Mouse (Mus musculus) embryonic fibroblast, embryonic 13.5 days (primary cell): ENCODE measurements around the gene Tnxb. TPM values are rescaled to one million over a fixed set of nuclear protein-coding genes. Genes with fewer than 3 reads are reported as not detected.
A peak's percentile ranks its signal among the peaks of the same experiment; 100 is the strongest.

ENCODE experiments used
- H3K27ac ChIP-seq: 2 replicates; pipeline ENCODE4 v1.5.1; 2012; ENCODE audit warnings: low read length, control low read depth, inconsistent platforms; ENCODE audit not compliant: insufficient read depth
- H3K4me1 ChIP-seq: 2 replicates; pipeline ENCODE4 v1.6.1; 2011; ENCODE audit warnings: low read length; ENCODE audit not compliant: control insufficient read depth, insufficient read depth
- H3K4me3 ChIP-seq: 2 replicates; pipeline ENCODE4 v1.5.1; 2011; ENCODE audit warnings: mild to moderate bottlenecking, control low read depth, low read length; ENCODE audit not compliant: insufficient read depth
- CTCF ChIP-seq: IDR thresholded peaks from 2 replicates; pipeline ENCODE4 v1.5.1; 2011; ENCODE audit warnings: mild to moderate bottlenecking, control low read depth, low read length, moderate library complexity, borderline replicate concordance; ENCODE audit not compliant: insufficient read depth
- POLR2A ChIP-seq: IDR thresholded peaks from 2 replicates; pipeline ENCODE4 v1.6.1; 2011; ENCODE audit warnings: low read depth, mild to moderate bottlenecking, control low read depth, low read length, moderate library complexity
- polyA plus RNA-seq: library from polyadenylated mRNA; stranded (reverse); fragments of >200 nt; gene quantifications from 2 replicates; pipeline ENCODE4 v1.2.4, GENCODE M21; 2011; ENCODE audit warnings: low read depth; ENCODE audit not compliant: missing spikeins, insufficient read length

Tnxb gene
- polyA plus RNA-seq, 1 experiment = 0.19 TPM

- H3K27ac ChIP-seq = no peak overlapping the region
- H3K4me3 ChIP-seq = no peak overlapping the region
- TF ChIP-seq CTCF = no peak
- no peak for TF ChIP-seq POLR2A
- 0 out of 2 replicates have a peak, but pooled peaks cover 5% of the 10 kb centered on the region for H3K4me1 ChIP-seq
Observed at GRCm38 (mm10) chr17:34650781-34651180, 19.6 kb upstream of the Tnxb start.

GRCm38 (mm10) chr17:34651507-34652221, 18.7 kb upstream of the Tnxb start:
- Histone ChIP-seq H3K27ac (no peak overlapping the region), H3K4me1 (peaks cover 8% of the 10 kb centered on the region; the same call in 1 of the 2 replicates), H3K4me3 (no peak overlapping the region)
- TF ChIP-seq POLR2A (no peak), CTCF (peak; percentile 54)

- H3K4me1 ChIP-seq = peaks cover 8% of the 10 kb centered on the region; the same call in 1 of the 2 replicates
- no peak overlapping the region for H3K4me3 ChIP-seq
- no peak for TF ChIP-seq POLR2A
- TF ChIP-seq CTCF = no peak
- no peak overlapping the region for H3K27ac ChIP-seq
Observed at GRCm38 (mm10) chr17:34652546-34652945, 17.8 kb upstream of the Tnxb start.

- Histone ChIP-seq H3K27ac (no peak overlapping the region), H3K4me3 (no peak overlapping the region), H3K4me1 (peaks cover 7% of the 10 kb centered on the region; the same call in 1 of the 2 replicates)
- TF ChIP-seq CTCF = no peak
Observed at GRCm38 (mm10) chr17:34652985-34653384, 17.4 kb upstream of the Tnxb start.

GRCm38 (mm10) chr17:34653746-34654285, 16.5 kb upstream of the Tnxb start:
- H3K4me3 ChIP-seq = no peak overlapping the region
- H3K27ac ChIP-seq = no peak overlapping the region
- TF ChIP-seq CTCF (no peak), POLR2A (no peak)
- H3K4me1 ChIP-seq = peaks cover 3% of the 10 kb centered on the region; the same call in 1 of the 2 replicates

GRCm38 (mm10) chr17:34654392-34654791, 15.9 kb upstream of the Tnxb start:
- TF ChIP-seq CTCF (no peak), POLR2A (no peak)
- Histone ChIP-seq H3K4me3 (no peak overlapping the region), H3K4me1 (peaks cover 3% of the 10 kb centered on the region; the same call in 1 of the 2 replicates), H3K27ac (no peak overlapping the region)

GRCm38 (mm10) chr17:34655160-34655559, 15.2 kb upstream of the Tnxb start:
- Histone ChIP-seq H3K4me1 (peaks cover 3% of the 10 kb centered on the region; the same call in 1 of the 2 replicates), H3K27ac (peak overlapping the region; percentile 6; the same call in 1 of the 2 replicates), H3K4me3 (no peak overlapping the region)
- no peak for TF ChIP-seq POLR2A
- no peak for TF ChIP-seq CTCF

GRCm38 (mm10) chr17:34655581-34655991, 14.7 kb upstream of the Tnxb start:
- Histone ChIP-seq H3K27ac (peak overlapping the region; percentile 6; the same call in 1 of the 2 replicates), H3K4me1 (peaks cover 3% of the 10 kb centered on the region; the same call in 1 of the 2 replicates), H3K4me3 (no peak overlapping the region)
- TF ChIP-seq POLR2A = no peak
- no peak; the same call in 1 of the 2 replicates for TF ChIP-seq CTCF

GRCm38 (mm10) chr17:34656666-34657065, 13.7 kb upstream of the Tnxb start:
- TF ChIP-seq CTCF (no peak), POLR2A (no peak)
- H3K4me1 ChIP-seq = peaks cover 3% of the 10 kb centered on the region; the same call in 1 of the 2 replicates
- no peak overlapping the region for H3K27ac ChIP-seq
- H3K4me3 ChIP-seq = no peak overlapping the region

GRCm38 (mm10) chr17:34657271-34657670, 13.1 kb upstream of the Tnxb start:
- TF ChIP-seq POLR2A = no peak
- Histone ChIP-seq H3K4me3 (no peak overlapping the region), H3K4me1 (peaks cover 3% of the 10 kb centered on the region; the same call in 1 of the 2 replicates), H3K27ac (no peak overlapping the region)
